Mouse (Mus musculus): ENCODE measurements around the gene 2310057M21Rik. TPM values are rescaled to one million over a fixed set of nuclear protein-coding genes. Genes with fewer than 3 reads are reported as not detected.

The 2310057M21Rik gene
- polyA plus RNA-seq, 1 experiment from 2014 or later, result 21.7 TPM

DNA sequence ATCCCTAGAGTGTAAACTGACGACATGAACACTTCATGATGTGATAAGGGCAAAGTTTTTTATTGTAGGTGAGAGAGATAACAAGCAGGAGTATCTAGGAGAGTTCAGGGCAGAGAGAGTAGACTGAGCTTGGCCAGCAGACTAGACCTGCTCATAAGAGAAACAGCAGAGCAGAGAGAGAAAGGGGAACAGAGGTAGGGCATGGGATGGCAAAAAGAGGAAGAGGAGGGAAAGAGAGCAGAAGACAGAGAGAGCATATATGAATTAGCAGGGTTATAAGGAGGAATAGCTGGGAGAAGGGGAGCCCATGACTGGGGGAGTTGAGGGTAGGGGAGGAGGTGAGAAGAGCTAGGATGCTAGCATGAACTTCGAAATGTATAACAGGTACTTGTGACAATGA, 30.9 kb downstream of the 2310057M21Rik start:
- no peak overlapping the region for H3K4me2 ChIP-seq (ENCODE audit: low read depth, low read length)
- no peaks in the 10 kb centered on the region for H3K9me3 ChIP-seq (replicated peaks; ENCODE audit: control insufficient read depth, low read length)
- no peak for ATAC-seq (ENCODE audit: insufficient read depth, low FRiP score)
- H3K4me1 ChIP-seq (ENCODE audit: control insufficient read depth, insufficient read depth, low read length), result no peaks in the 10 kb centered on the region
- WGBS, result 60% methylated on average over 2 of the region's 2 CpGs
- no peak overlapping the region for H3K27ac ChIP-seq (ENCODE audit: low read length)
- H3K9ac ChIP-seq (ENCODE audit: low read length), result no peak overlapping the region
- no peaks in the 10 kb centered on the region for H3K36me3 ChIP-seq (ENCODE audit: control insufficient read depth, insufficient read depth, low read length)
- no peak overlapping the region for H3K4me3 ChIP-seq (replicated peaks; ENCODE audit: low read length)
- H3K27me3 ChIP-seq (ENCODE audit: control insufficient read depth, insufficient read depth, low read length), result no peaks in the 10 kb centered on the region

DNA sequence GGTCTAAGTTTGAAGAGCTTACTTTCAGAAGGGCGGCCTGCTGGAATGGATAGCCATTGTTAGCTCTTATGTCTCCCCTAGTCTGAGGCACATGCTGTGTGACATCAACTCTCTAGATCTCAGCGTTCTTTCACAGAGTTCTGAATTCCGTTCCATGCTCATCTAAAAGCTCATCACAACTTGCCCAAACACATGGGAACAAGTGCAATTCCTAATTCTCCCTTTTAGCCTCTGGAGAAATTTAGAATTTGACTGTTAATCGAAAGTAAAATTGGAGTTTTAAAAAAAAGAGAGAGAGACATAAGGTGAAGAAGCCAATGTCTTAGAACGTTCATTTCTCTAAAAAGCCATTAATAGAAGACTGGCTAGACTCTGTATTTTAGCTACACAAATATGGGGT, 33.1 kb downstream of the 2310057M21Rik start, which contains the start of gene Fam24b:
Fam24b (minus strand) TSS at position 101 of the 400 bp plus-strand sequence.
- ATAC-seq (ENCODE audit: insufficient read depth, low FRiP score), result no peak
- Histone ChIP-seq H3K9ac (ENCODE audit: low read length) (no peak within 1 kb of the TSS), H3K4me2 (ENCODE audit: low read depth, low read length) (no peak within 1 kb of the TSS), H3K4me3 (replicated peaks; ENCODE audit: low read length) (no peak within 1 kb of the TSS), H3K27me3 (ENCODE audit: control insufficient read depth, insufficient read depth, low read length) (no peaks in the 10 kb centered on the region), H3K27ac (ENCODE audit: low read length) (no peak within 1 kb of the TSS), H3K4me1 (ENCODE audit: control insufficient read depth, insufficient read depth, low read length) (no peaks in the 10 kb centered on the region), H3K36me3 (ENCODE audit: control insufficient read depth, insufficient read depth, low read length) (no peaks in the 10 kb centered on the region), H3K9me3 (replicated peaks; ENCODE audit: control insufficient read depth, low read length) (no peaks in the 10 kb centered on the region)
- 91% methylated on average over 5 of the region's 5 CpGs for WGBS

DNA sequence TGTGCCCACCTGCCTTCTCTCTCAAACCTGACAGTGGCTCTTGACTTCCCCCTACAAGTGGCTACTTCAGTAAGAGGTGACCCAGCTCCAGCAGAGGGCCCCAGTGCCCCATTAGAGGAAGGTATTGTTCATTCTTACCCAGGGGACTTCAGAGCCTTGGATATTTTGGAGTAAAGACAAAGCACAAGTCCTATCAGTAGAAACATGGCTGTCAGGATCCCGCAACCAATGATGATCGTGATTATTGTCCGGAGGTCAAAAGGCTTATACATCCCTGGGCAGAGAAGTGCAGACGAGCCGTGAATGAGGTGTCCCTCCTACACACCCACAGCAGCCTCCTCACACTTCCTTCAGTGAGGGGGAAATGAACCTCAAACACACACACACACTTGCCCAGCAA, 35.5 kb downstream of the 2310057M21Rik start:
- no peak overlapping the region for H3K4me3 ChIP-seq (replicated peaks; ENCODE audit: low read length)
- no peak overlapping the region for H3K4me2 ChIP-seq (ENCODE audit: low read depth, low read length)
- WGBS, result 81% methylated on average over 5 of the region's 5 CpGs
- H3K4me1 ChIP-seq (ENCODE audit: control insufficient read depth, insufficient read depth, low read length), result no peaks in the 10 kb centered on the region
- no peaks in the 10 kb centered on the region for H3K9me3 ChIP-seq (replicated peaks; ENCODE audit: control insufficient read depth, low read length)
- no peaks in the 10 kb centered on the region for H3K27me3 ChIP-seq (ENCODE audit: control insufficient read depth, insufficient read depth, low read length)
- H3K27ac ChIP-seq (ENCODE audit: low read length), result no peak overlapping the region
- ATAC-seq (ENCODE audit: insufficient read depth, low FRiP score), result no peak
- no peak overlapping the region for H3K9ac ChIP-seq (ENCODE audit: low read length)
- no peaks in the 10 kb centered on the region for H3K36me3 ChIP-seq (ENCODE audit: control insufficient read depth, insufficient read depth, low read length)

DNA sequence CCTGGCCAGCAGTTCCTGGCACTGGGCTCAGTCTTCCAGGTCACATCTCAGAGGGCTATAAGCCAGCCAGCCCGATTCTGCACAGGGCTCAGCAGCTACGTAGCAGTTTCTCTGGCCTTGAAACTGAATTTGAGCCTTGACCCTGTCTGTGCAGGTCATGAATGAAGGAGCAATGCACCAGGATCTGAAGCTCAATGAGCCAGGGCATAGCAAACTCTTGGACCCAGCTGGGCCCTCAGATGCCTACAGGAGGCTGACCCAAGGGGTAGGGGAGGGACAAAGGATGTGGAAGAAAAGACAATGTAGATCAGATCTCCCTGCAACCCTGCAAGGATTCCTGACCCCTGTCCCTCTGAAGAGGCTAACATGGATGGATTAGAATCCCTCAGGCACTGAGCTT, 40.4 kb downstream of the 2310057M21Rik start, which contains the start of gene Cuzd1:
Cuzd1 (minus strand) TSS at position 101 of the 400 bp plus-strand sequence.
- ATAC-seq (ENCODE audit: insufficient read depth, low FRiP score), result no peak
- Histone ChIP-seq H3K27me3 (ENCODE audit: control insufficient read depth, insufficient read depth, low read length) (no peaks in the 10 kb centered on the region), H3K9ac (ENCODE audit: low read length) (no peak within 1 kb of the TSS), H3K4me2 (ENCODE audit: low read depth, low read length) (no peak within 1 kb of the TSS), H3K4me3 (replicated peaks; ENCODE audit: low read length) (no peak within 1 kb of the TSS), H3K27ac (ENCODE audit: low read length) (no peak within 1 kb of the TSS), H3K36me3 (ENCODE audit: control insufficient read depth, insufficient read depth, low read length) (no peaks in the 10 kb centered on the region), H3K4me1 (ENCODE audit: control insufficient read depth, insufficient read depth, low read length) (no peaks in the 10 kb centered on the region), H3K9me3 (replicated peaks; ENCODE audit: control insufficient read depth, low read length) (no peaks in the 10 kb centered on the region)
- 77% methylated on average over 2 of the region's 2 CpGs for WGBS

DNA sequence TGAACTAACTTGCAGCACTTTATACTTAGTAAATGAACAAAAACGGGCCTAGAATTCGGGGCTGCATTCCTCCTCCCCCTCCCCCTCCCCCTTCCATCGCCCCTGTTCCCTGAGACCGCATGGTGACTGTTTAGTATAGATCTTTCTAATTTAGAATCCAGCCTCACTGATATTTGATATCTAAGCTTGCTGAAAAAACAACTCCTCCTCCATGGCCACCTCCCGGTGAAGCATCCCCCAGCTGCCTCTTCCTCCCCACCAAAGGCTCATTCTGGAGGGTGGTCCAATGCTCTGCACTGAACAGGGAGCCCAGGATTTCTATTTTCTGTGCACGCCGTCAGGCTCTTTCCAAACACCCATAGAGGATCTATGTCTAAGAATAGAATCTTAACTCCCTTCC, 44.2 kb downstream of the 2310057M21Rik start:
- H3K4me2 ChIP-seq (ENCODE audit: low read depth, low read length), result no peak overlapping the region
- no peaks in the 10 kb centered on the region for H3K9me3 ChIP-seq (replicated peaks; ENCODE audit: control insufficient read depth, low read length)
- ATAC-seq (ENCODE audit: insufficient read depth, low FRiP score), result no peak
- H3K36me3 ChIP-seq (ENCODE audit: control insufficient read depth, insufficient read depth, low read length), result no peaks in the 10 kb centered on the region
- WGBS, result 60% methylated on average over 6 of the region's 7 CpGs
- no peak overlapping the region for H3K27ac ChIP-seq (ENCODE audit: low read length)
- H3K4me3 ChIP-seq (replicated peaks; ENCODE audit: low read length), result no peak overlapping the region
- H3K9ac ChIP-seq (ENCODE audit: low read length), result no peak overlapping the region
- no peaks in the 10 kb centered on the region for H3K27me3 ChIP-seq (ENCODE audit: control insufficient read depth, insufficient read depth, low read length)
- H3K4me1 ChIP-seq (ENCODE audit: control insufficient read depth, insufficient read depth, low read length), result no peaks in the 10 kb centered on the region

DNA sequence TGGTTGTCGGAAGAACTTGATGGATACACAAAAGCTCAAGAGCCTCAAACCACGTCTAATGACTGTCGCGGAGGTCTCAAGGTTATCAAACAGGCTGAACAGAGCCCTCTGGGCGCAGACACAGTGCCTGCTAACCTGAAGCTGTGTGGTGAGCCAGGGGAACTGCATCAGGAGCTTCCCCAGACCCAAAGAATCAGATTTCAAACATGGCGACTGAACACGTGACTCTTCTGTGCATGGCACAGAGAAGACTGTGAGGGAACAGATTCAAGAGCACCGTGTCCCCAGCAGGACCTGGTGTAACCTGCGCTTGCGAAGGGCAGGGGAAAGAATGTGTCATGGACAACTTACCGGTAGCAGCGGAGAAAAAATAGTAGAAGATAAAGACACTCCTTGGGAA, 45.0 kb downstream of the 2310057M21Rik start:
- no peaks in the 10 kb centered on the region for H3K36me3 ChIP-seq (ENCODE audit: control insufficient read depth, insufficient read depth, low read length)
- no peaks in the 10 kb centered on the region for H3K4me1 ChIP-seq (ENCODE audit: control insufficient read depth, insufficient read depth, low read length)
- no peak overlapping the region for H3K27ac ChIP-seq (ENCODE audit: low read length)
- 63% methylated on average over 12 of the region's 12 CpGs for WGBS
- no peaks in the 10 kb centered on the region for H3K9me3 ChIP-seq (replicated peaks; ENCODE audit: control insufficient read depth, low read length)
- H3K4me3 ChIP-seq (replicated peaks; ENCODE audit: low read length), result no peak overlapping the region
- no peaks in the 10 kb centered on the region for H3K27me3 ChIP-seq (ENCODE audit: control insufficient read depth, insufficient read depth, low read length)
- H3K4me2 ChIP-seq (ENCODE audit: low read depth, low read length), result no peak overlapping the region
- no peak for ATAC-seq (ENCODE audit: insufficient read depth, low FRiP score)
- H3K9ac ChIP-seq (ENCODE audit: low read length), result no peak overlapping the region

DNA sequence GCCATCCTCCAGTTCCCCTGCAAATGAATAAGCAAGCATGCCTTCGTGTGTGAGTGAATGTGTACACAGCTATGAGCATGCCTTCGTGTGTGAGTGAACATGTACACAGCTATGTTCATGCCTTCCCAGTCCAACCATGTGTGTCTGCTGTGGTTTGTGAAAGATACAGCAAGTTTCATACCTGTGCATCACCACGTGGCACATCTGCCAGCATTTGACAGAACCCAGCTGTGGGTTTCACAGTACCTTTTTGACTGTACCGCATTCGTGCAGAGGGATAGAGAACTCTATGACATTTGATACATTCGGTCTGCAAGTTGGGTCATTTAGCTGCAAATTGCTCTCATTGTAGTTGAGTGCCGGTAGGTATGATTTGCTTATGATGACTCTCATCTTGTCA, 48.1 kb downstream of the 2310057M21Rik start:
- H3K36me3 ChIP-seq (ENCODE audit: control insufficient read depth, insufficient read depth, low read length), result no peaks in the 10 kb centered on the region
- no peak overlapping the region for H3K27ac ChIP-seq (ENCODE audit: low read length)
- no peaks in the 10 kb centered on the region for H3K27me3 ChIP-seq (ENCODE audit: control insufficient read depth, insufficient read depth, low read length)
- no peaks in the 10 kb centered on the region for H3K9me3 ChIP-seq (replicated peaks; ENCODE audit: control insufficient read depth, low read length)
- no peaks in the 10 kb centered on the region for H3K4me1 ChIP-seq (ENCODE audit: control insufficient read depth, insufficient read depth, low read length)
- 66% methylated on average over 7 of the region's 7 CpGs for WGBS
- no peak overlapping the region for H3K4me2 ChIP-seq (ENCODE audit: low read depth, low read length)
- no peak overlapping the region for H3K9ac ChIP-seq (ENCODE audit: low read length)
- H3K4me3 ChIP-seq (replicated peaks; ENCODE audit: low read length), result no peak overlapping the region
- ATAC-seq (ENCODE audit: insufficient read depth, low FRiP score), result no peak

DNA sequence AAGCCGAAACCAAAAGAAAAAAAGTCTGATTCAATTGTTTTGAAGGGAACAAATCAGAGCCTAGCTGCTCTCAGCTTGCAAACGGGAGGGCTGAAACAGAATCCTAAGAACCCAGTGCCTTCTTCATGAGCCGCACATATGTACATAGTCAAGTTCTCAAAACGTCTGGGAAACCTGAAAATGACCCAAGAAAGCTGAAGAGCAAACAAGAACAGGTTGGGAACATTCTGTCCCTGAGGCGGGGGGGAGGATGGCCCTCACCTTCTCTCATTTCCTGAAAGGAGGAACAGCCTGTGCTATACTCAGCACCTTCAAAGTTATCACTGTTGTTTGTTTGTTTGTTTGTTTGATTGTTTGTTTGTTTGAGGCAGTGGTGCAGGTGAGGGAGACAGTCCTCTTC, 55.8 kb downstream of the 2310057M21Rik start:
- WGBS, result 73% methylated on average over 5 of the region's 5 CpGs
- Histone ChIP-seq H3K27me3 (ENCODE audit: control insufficient read depth, insufficient read depth, low read length) (no peaks in the 10 kb centered on the region), H3K9me3 (replicated peaks; ENCODE audit: control insufficient read depth, low read length) (no peaks in the 10 kb centered on the region), H3K4me1 (ENCODE audit: control insufficient read depth, insufficient read depth, low read length) (no peaks in the 10 kb centered on the region), H3K36me3 (ENCODE audit: control insufficient read depth, insufficient read depth, low read length) (no peaks in the 10 kb centered on the region), H3K4me3 (replicated peaks; ENCODE audit: low read length) (no peak overlapping the region), H3K27ac (ENCODE audit: low read length) (no peak overlapping the region), H3K4me2 (ENCODE audit: low read depth, low read length) (no peak overlapping the region), H3K9ac (ENCODE audit: low read length) (no peak overlapping the region)
- ATAC-seq (ENCODE audit: insufficient read depth, low FRiP score), result no peak

DNA sequence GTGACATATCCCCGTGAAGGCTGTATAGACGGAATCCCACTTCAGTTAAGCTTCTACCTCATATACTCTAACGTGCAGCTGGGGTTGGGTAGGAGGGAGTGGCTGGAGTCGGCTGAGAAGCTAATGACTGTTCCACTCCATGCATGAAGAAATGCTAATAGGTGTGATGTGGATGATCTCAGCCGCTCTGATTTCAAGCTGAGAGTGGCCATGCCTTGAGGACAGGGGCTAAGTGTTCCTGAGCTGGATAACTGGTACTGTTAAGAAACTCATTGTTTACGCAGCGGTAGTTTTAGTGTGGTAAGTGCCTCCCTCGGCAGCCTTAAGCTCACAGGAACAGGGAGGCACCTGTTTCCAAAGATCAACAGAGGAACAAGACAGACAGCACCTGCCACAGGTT, 59.2 kb downstream of the 2310057M21Rik start:
- H3K4me2 ChIP-seq (ENCODE audit: low read depth, low read length), result no peak overlapping the region
- H3K9me3 ChIP-seq (replicated peaks; ENCODE audit: control insufficient read depth, low read length), result no peaks in the 10 kb centered on the region
- H3K4me1 ChIP-seq (ENCODE audit: control insufficient read depth, insufficient read depth, low read length), result no peaks in the 10 kb centered on the region
- no peak for ATAC-seq (ENCODE audit: insufficient read depth, low FRiP score)
- WGBS, result 54% methylated on average over 8 of the region's 8 CpGs
- no peaks in the 10 kb centered on the region for H3K36me3 ChIP-seq (ENCODE audit: control insufficient read depth, insufficient read depth, low read length)
- no peak overlapping the region for H3K9ac ChIP-seq (ENCODE audit: low read length)
- no peak overlapping the region for H3K4me3 ChIP-seq (replicated peaks; ENCODE audit: low read length)
- H3K27me3 ChIP-seq (ENCODE audit: control insufficient read depth, insufficient read depth, low read length), result no peaks in the 10 kb centered on the region
- H3K27ac ChIP-seq (ENCODE audit: low read length), result no peak overlapping the region

DNA sequence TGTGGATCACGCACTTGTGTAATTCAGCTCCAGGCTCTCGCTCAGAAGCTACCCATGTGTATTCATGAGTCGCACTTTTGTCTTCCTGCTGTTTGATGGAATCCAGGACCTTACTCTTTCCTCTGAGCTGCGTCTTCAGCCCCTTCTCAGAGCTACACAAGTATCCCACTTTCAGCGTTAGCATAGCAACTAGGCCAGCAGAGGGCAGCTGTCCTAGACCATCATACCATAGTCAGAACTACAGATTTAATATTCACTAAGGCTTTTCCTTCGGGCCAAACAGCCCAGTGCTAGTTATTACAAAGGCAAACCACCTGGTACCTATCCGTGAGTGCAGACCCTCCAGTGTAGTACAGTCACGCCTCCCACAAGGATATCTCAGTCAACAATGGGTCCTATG, 65.4 kb downstream of the 2310057M21Rik start:
- WGBS, result 72% methylated on average over 8 of the region's 8 CpGs
- no peak overlapping the region for H3K4me3 ChIP-seq (replicated peaks; ENCODE audit: low read length)
- ATAC-seq (ENCODE audit: insufficient read depth, low FRiP score), result no peak

More for the DNA sequence above, 65.4 kb downstream of the 2310057M21Rik start:
- H3K4me2 ChIP-seq (ENCODE audit: low read depth, low read length), result no peak overlapping the region
- H3K27me3 ChIP-seq (ENCODE audit: control insufficient read depth, insufficient read depth, low read length), result no peaks in the 10 kb centered on the region
- no peaks in the 10 kb centered on the region for H3K4me1 ChIP-seq (ENCODE audit: control insufficient read depth, insufficient read depth, low read length)
- no peak overlapping the region for H3K27ac ChIP-seq (ENCODE audit: low read length)
- no peaks in the 10 kb centered on the region for H3K9me3 ChIP-seq (replicated peaks; ENCODE audit: control insufficient read depth, low read length)
- H3K36me3 ChIP-seq (ENCODE audit: control insufficient read depth, insufficient read depth, low read length), result no peaks in the 10 kb centered on the region
- H3K9ac ChIP-seq (ENCODE audit: low read length), result no peak overlapping the region
